ENCODE assay signal across 16 mouse cellular contexts in the genomic region with DNA sequence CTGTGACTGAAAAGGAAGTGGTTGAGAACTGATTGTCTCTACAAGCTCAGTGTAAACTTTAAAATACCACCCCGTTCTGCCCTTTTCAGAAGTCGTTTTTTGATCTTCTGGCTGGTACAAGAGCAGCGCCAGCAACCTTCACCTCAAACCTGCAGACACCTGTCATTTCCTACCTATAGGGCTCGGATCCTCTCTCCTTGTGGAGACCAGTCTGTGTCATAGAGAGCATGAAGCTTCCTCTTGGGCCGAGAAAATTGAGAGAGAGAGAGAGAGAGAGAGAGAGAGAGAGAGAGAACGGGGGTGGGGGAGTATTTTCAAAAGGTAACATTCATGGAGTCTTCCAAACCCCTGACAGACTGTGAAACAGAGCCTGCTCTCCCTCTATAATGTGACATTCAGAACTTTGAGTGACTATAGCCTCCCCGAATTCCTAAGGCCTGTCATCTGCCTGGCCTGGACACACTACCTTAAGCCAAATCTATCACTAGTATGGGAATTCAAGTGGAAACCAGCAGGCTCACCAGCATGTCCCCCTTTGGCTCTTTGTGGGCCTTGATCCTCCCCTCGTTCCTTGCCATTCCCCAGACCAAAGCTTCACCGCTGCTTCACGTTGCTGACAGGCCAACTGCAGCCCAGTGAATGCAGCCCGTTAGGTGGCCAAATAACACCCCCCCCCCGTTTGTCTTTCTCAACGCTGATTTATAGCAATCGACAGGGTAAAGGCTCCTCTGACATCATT. TPM values are rescaled to one million over a fixed set of nuclear protein-coding genes. Genes with fewer than 3 reads are reported as not detected.
DNase-seq lines count a peak whose midpoint lies in the region; ATAC-seq and TF ChIP-seq lines count a peak whose summit lies in the region.
"Had no signal": no experiment of that assay in that cellular context is flagged by ENCODE, and none has a peak within 500 bp of the region (broad histone marks: within the 10 kb centered on the region; RNA-seq: fewer than 3 reads in every experiment).

No protein-coding gene starts in this region.

- no peak overlapping the region for H3K4me2 ChIP-seq in midbrain, postnatal 0 days (ENCODE audit: low read depth, low read length, poor library complexity, severe bottlenecking)
- H3K4me2 ChIP-seq in forebrain, embryonic 14.5 days (ENCODE audit: low read length) = peak overlapping the region; percentile 61
- H3K4me2 ChIP-seq in limb, embryonic 11.5 days (ENCODE audit: low read depth, severe bottlenecking) = no peak overlapping the region
- peak overlapping the region; percentile 66 for H3K4me2 ChIP-seq in stomach, embryonic 16.5 days (ENCODE audit: low read depth, low read length)

- TF ChIP-seq CTCF in midbrain, postnatal 0 days (IDR thresholded peaks at IDR 0.05) = no peak

- WGBS in midbrain, embryonic 10.5 days = 2% methylated on average over 14 of the region's 14 CpGs
- 9% methylated on average over 14 of the region's 14 CpGs for WGBS in midbrain, postnatal 0 days
- WGBS in forebrain, embryonic 14.5 days = 5% methylated on average over 14 of the region's 14 CpGs
- WGBS in limb, embryonic 11.5 days = 6% methylated on average over 14 of the region's 14 CpGs
- WGBS in stomach, embryonic 16.5 days = 45% methylated on average over 14 of the region's 14 CpGs

- no peak for ATAC-seq in midbrain, postnatal 0 days (ENCODE audit: low FRiP score)
- no peak for ATAC-seq in forebrain, embryonic 14.5 days
- no peak for ATAC-seq in limb, embryonic 11.5 days (ENCODE audit: insufficient number of reproducible peaks, low FRiP score, low TSS enrichment, low read depth)
- no peak for ATAC-seq in stomach, embryonic 16.5 days (ENCODE audit: insufficient read depth, low FRiP score)

- peak; percentile 46 for DNase-seq in midbrain, embryonic 10.5 days (ENCODE audit: low spot score)
- no peak for DNase-seq in midbrain, postnatal 0 days (ENCODE audit: low spot score)
- peak; percentile 3 for DNase-seq in forebrain, embryonic 14.5 days (ENCODE audit: low spot score)
- DNase-seq in limb, embryonic 11.5 days (ENCODE audit: low spot score) = peak; percentile 36
- no peak for DNase-seq in gastrocnemius, postnatal 36 days
- no peak for DNase-seq in kidney, adult 8-10 months
- no peak for DNase-seq in urinary bladder, postnatal 36 days (ENCODE audit: low spot score in 2 of 2)
- DNase-seq: adrenal gland, postnatal 25 days; cerebellum, adult 2 months; gastrocnemius, postnatal 10 days; thymus, postnatal 25 days had no signal

- H3K4me1 ChIP-seq in midbrain, embryonic 10.5 days = peaks cover 75% of the 10 kb centered on the region
- no peaks in the 10 kb centered on the region for H3K4me1 ChIP-seq in midbrain, postnatal 0 days (ENCODE audit: insufficient read depth, low read length)
- 0 out of 2 replicates have a peak, but pooled peaks cover 7% of the 10 kb centered on the region for H3K4me1 ChIP-seq in forebrain, embryonic 14.5 days (ENCODE audit: control insufficient read depth, insufficient read depth, low read length)
- peaks cover 27% of the 10 kb centered on the region for H3K4me1 ChIP-seq in limb, embryonic 11.5 days (ENCODE audit: control insufficient read depth, insufficient read depth, low read length)
- H3K4me1 ChIP-seq in stomach, embryonic 16.5 days (ENCODE audit: control insufficient read depth, insufficient read depth, low read length) = peaks cover 15% of the 10 kb centered on the region; the same call in 1 of the 2 replicates

- no peaks in the 10 kb centered on the region for H3K9me3 ChIP-seq in midbrain, embryonic 10.5 days (replicated peaks)
- no peaks in the 10 kb centered on the region for H3K9me3 ChIP-seq in midbrain, postnatal 0 days (ENCODE audit: low read length)
- H3K9me3 ChIP-seq in forebrain, embryonic 14.5 days (replicated peaks; ENCODE audit: control insufficient read depth, low read length) = no peaks in the 10 kb centered on the region
- no peaks in the 10 kb centered on the region for H3K9me3 ChIP-seq in limb, embryonic 11.5 days (ENCODE audit: control insufficient read depth, low read length)
- H3K9me3 ChIP-seq in stomach, embryonic 16.5 days (replicated peaks; ENCODE audit: control insufficient read depth, low read length) = no peaks in the 10 kb centered on the region
- H3K9me3 ChIP-seq: heart, embryonic 15.5 days had no signal

- no peak overlapping the region for H3K9ac ChIP-seq in midbrain, postnatal 0 days (replicated peaks; ENCODE audit: low read length, poor library complexity, severe bottlenecking)
- H3K9ac ChIP-seq in forebrain, embryonic 14.5 days (ENCODE audit: low read length) = no peak overlapping the region; the same call in 1 of the 2 replicates
- H3K9ac ChIP-seq in limb, embryonic 11.5 days (ENCODE audit: low read length) = no peak overlapping the region
- peak overlapping the region; percentile 69; the same call in 1 of the 2 replicates for H3K9ac ChIP-seq in stomach, embryonic 16.5 days (ENCODE audit: low read length)
- H3K9ac ChIP-seq: heart, embryonic 15.5 days; liver, embryonic 14.5 days had no signal

- H3K36me3 ChIP-seq in midbrain, embryonic 10.5 days = no peaks in the 10 kb centered on the region
- H3K36me3 ChIP-seq in midbrain, postnatal 0 days (ENCODE audit: insufficient read depth, low read length) = no peaks in the 10 kb centered on the region
- no peaks in the 10 kb centered on the region for H3K36me3 ChIP-seq in forebrain, embryonic 14.5 days (ENCODE audit: control insufficient read depth, insufficient read depth, low read length)
- H3K36me3 ChIP-seq in limb, embryonic 11.5 days (ENCODE audit: control insufficient read depth, insufficient read depth, low read length) = no peaks in the 10 kb centered on the region
- H3K36me3 ChIP-seq in stomach, embryonic 16.5 days (ENCODE audit: control insufficient read depth, insufficient read depth, low read length) = no peaks in the 10 kb centered on the region
- H3K36me3 ChIP-seq: heart, embryonic 15.5 days had no signal

- intact Hi-C loops in gastrocnemius, postnatal 36 days (cut with DNase I) = loop anchor here (5.0 kb wide), 1 partner anchor 211 kb away; no protein-coding TSS in a partner anchor

- H3K27me3 ChIP-seq in midbrain, embryonic 10.5 days (ENCODE audit: low read depth, poor library complexity, severe bottlenecking) = peaks cover 100% of the 10 kb centered on the region
- H3K27me3 ChIP-seq in midbrain, postnatal 0 days (ENCODE audit: insufficient read depth, low read length) = peaks cover 64% of the 10 kb centered on the region
- H3K27me3 ChIP-seq in forebrain, embryonic 14.5 days (replicated peaks; ENCODE audit: control insufficient read depth, insufficient read depth, low read length) = peaks cover 81% of the 10 kb centered on the region
- peaks cover 73% of the 10 kb centered on the region for H3K27me3 ChIP-seq in limb, embryonic 11.5 days (ENCODE audit: control insufficient read depth, insufficient read depth, low read length)
- peaks cover 20% of the 10 kb centered on the region for H3K27me3 ChIP-seq in stomach, embryonic 16.5 days (ENCODE audit: control insufficient read depth, insufficient read depth, low read length)

- peak overlapping the region; percentile 93 for H3K27ac ChIP-seq in midbrain, embryonic 10.5 days (replicated peaks)
- no peak overlapping the region; the same call in 1 of the 2 replicates for H3K27ac ChIP-seq in midbrain, postnatal 0 days (ENCODE audit: low read depth, low read length)
- peak overlapping the region; percentile 87; the same call in 1 of the 2 replicates for H3K27ac ChIP-seq in forebrain, embryonic 14.5 days (ENCODE audit: low read depth, low read length)
- no peak overlapping the region for H3K27ac ChIP-seq in limb, embryonic 11.5 days (replicated peaks; ENCODE audit: low read depth, low read length)
- H3K27ac ChIP-seq in stomach, embryonic 16.5 days (ENCODE audit: low read length) = peak overlapping the region; percentile 28; the same call in 1 of the 2 replicates
- H3K27ac ChIP-seq: heart, embryonic 15.5 days; left cerebral cortex, adult 2 months; liver, embryonic 14.5 days had no signal

- peak overlapping the region; percentile 60 for H3K4me3 ChIP-seq in midbrain, embryonic 10.5 days
- no peak overlapping the region for H3K4me3 ChIP-seq in midbrain, postnatal 0 days (ENCODE audit: low read depth, low read length)
- H3K4me3 ChIP-seq in forebrain, embryonic 14.5 days (ENCODE audit: low read depth, low read length) = 0 out of 2 replicates have a peak overlapping the region, but pooled peaks have one; percentile 28
- no peak overlapping the region for H3K4me3 ChIP-seq in limb, embryonic 11.5 days (ENCODE audit: low read depth, low read length)
- H3K4me3 ChIP-seq in stomach, embryonic 16.5 days (replicated peaks; ENCODE audit: low read length) = peak overlapping the region; percentile 51; the same call in 1 of the 2 replicates
- H3K4me3 ChIP-seq: left cerebral cortex, adult 2 months had no signal

RNA-seq across cellular contexts. Expression of gene Nr2f2, which starts 33.4 kb away (rescaled TPM):
- 86.8 and 89.2 TPM in 2 replicates for polyA plus RNA-seq in midbrain, embryonic 10.5 days (2016; fragmentation: Nextera tagmentation; extraction: Ambion mirVana)
- 38.9 and 43.2 TPM in 2 replicates for total RNA-seq in midbrain, postnatal 0 days (2014; rRNA removed)
- polyA plus RNA-seq in midbrain, postnatal 0 days (2015; fragmentation: Nextera tagmentation; extraction: Ambion mirVana) = 65.4 and 81.6 TPM in 2 replicates
- polyA plus RNA-seq in forebrain, embryonic 14.5 days (2014; fragmentation: Nextera tagmentation; extraction: Ambion mirVana) = 73.7 and 82.5 TPM in 2 replicates
- 71.4 and 79.5 TPM in 2 replicates for polyA plus RNA-seq in limb, embryonic 11.5 days (2014; fragmentation: Nextera tagmentation; extraction: Ambion mirVana)
- polyA plus RNA-seq in stomach, embryonic 16.5 days (2015; fragmentation: Nextera tagmentation; extraction: Ambion mirVana) = 52.5 and 64.6 TPM in 2 replicates
- 10 to 100 TPM; 12.7 to 19.4 TPM for total RNA-seq in gastrocnemius, postnatal 36 days (2021)
- total RNA-seq: megakaryocyte progenitor cell, adult 5-6 weeks had no signal

Comparison
In these comparisons a context has a peak if more than half of its experiments do, and no peak if none do; other contexts are left out.
1. DNase-seq: peak in midbrain, embryonic 10.5 days (single experiment), forebrain, embryonic 14.5 days (single experiment) and limb, embryonic 11.5 days (single experiment); none in midbrain, postnatal 0 days (single experiment), gastrocnemius, postnatal 36 days (0 of 2), kidney, adult 8-10 months (0 of 2) and urinary bladder, postnatal 36 days (0 of 2).
2. H3K27ac ChIP-seq: peak in midbrain, embryonic 10.5 days (single experiment), forebrain, embryonic 14.5 days (single experiment) and stomach, embryonic 16.5 days (single experiment); none in midbrain, postnatal 0 days (single experiment) and limb, embryonic 11.5 days (single experiment).
3. H3K4me3 ChIP-seq: peak in midbrain, embryonic 10.5 days (single experiment), forebrain, embryonic 14.5 days (single experiment) and stomach, embryonic 16.5 days (single experiment); none in midbrain, postnatal 0 days (single experiment) and limb, embryonic 11.5 days (single experiment).
4. H3K4me2 ChIP-seq: peak in forebrain, embryonic 14.5 days (single experiment) and stomach, embryonic 16.5 days (single experiment); none in midbrain, postnatal 0 days (single experiment) and limb, embryonic 11.5 days (single experiment).